Mouse (Mus musculus): ENCODE data around the gene Ms4a13. TPM values are rescaled to one million over a fixed set of nuclear protein-coding genes. Genes with fewer than 3 reads are reported as not detected.
"Not testable (repeated sequence)": the region's sequence is repeated elsewhere in the genome, so short reads cannot be mapped to it uniquely, and the experiment has no call there.

Ms4a13 gene
- polyA plus RNA-seq, 1 experiment from 2014 or later = not detected

- Histone ChIP-seq H3K4me1 (no peaks in the 10 kb centered on the region), H3K9me3 (no peaks in the 10 kb centered on the region), H3K9ac (replicated peaks) (no peak overlapping the region), H3K27ac (replicated peaks) (no peak overlapping the region), H3K4me2 (replicated peaks) (no peak overlapping the region), H3K4me3 (no peak overlapping the region), H3K27me3 (no peaks in the 10 kb centered on the region), H3K36me3 (no peaks in the 10 kb centered on the region)
- WGBS = 87% methylated on average over 2 of the region's 2 CpGs
- no peak for ATAC-seq (replicated peaks)
Measured at GRCm38 (mm10) chr19:11134852-11135251, 61.7 kb downstream of the Ms4a13 start.

- not testable (repeated sequence) for H3K4me1 ChIP-seq; ATAC-seq (replicated peaks); H3K4me2 ChIP-seq (replicated peaks); H3K9ac ChIP-seq (replicated peaks); H3K4me3 ChIP-seq; H3K27ac ChIP-seq (replicated peaks); H3K27me3 ChIP-seq; H3K9me3 ChIP-seq; H3K36me3 ChIP-seq
- 85% methylated on average over 8 of the region's 8 CpGs for WGBS
Measured at GRCm38 (mm10) chr19:11130776-11131175, 65.8 kb downstream of the Ms4a13 start, which contains the start of gene 1700017D01Rik. 1700017D01Rik (minus strand) TSS chr19:11130876.

- WGBS = 93% methylated on average over 1 of the region's 1 CpGs
- Histone ChIP-seq H3K27me3 (no peaks in the 10 kb centered on the region), H3K4me1 (no peaks in the 10 kb centered on the region), H3K36me3 (no peaks in the 10 kb centered on the region), H3K27ac (replicated peaks) (no peak overlapping the region), H3K9me3 (peaks cover 11% of the 10 kb centered on the region; the same call in 1 of the 2 replicates), H3K4me2 (replicated peaks) (no peak overlapping the region), H3K9ac (replicated peaks) (no peak overlapping the region), H3K4me3 (no peak overlapping the region)
- ATAC-seq (replicated peaks) = no peak
Measured at GRCm38 (mm10) chr19:11129702-11130101, 66.8 kb downstream of the Ms4a13 start.

- H3K27ac ChIP-seq (replicated peaks) = not testable (repeated sequence)
Measured at GRCm38 (mm10) chr19:11121016-11121420, 75.5 kb downstream of the Ms4a13 start.

More at GRCm38 (mm10) chr19:11121016-11121420, 75.5 kb downstream of the Ms4a13 start:
- WGBS = under 1% methylated on average over 15 of the region's 38 CpGs
- not testable (repeated sequence) for H3K9me3 ChIP-seq, H3K27me3 ChIP-seq, H3K4me1 ChIP-seq, H3K36me3 ChIP-seq
- Histone ChIP-seq H3K4me2 (replicated peaks) (peak overlapping the region; percentile 40), H3K4me3 (peak overlapping the region; percentile 39), H3K9ac (replicated peaks) (peak overlapping the region; percentile 33; the same call in 1 of the 2 replicates)
- peak; percentile 98 for ATAC-seq (replicated peaks)

Other genes with a start within 250 kb of the Ms4a13 start
- 19.2 and 19.4 TPM in 2 replicates for gene Ccdc86, start 247.5 kb downstream of the Ms4a13 start, polyA plus RNA-seq (2015; fragmentation: Nextera tagmentation; extraction: Ambion mirVana)
- gene Ms4a10, start 222.1 kb downstream of the Ms4a13 start, polyA plus RNA-seq (2015; fragmentation: Nextera tagmentation; extraction: Ambion mirVana) = not detected in 2 replicates
- 0.25 TPM in 1 of 2 replicates, not detected in the other for gene Ms4a15, start 203.5 kb downstream of the Ms4a13 start, polyA plus RNA-seq (2015; fragmentation: Nextera tagmentation; extraction: Ambion mirVana)
- gene Ms4a18, start 178.7 kb downstream of the Ms4a13 start, polyA plus RNA-seq (2015; fragmentation: Nextera tagmentation; extraction: Ambion mirVana) = not detected in 2 replicates
- gene Ms4a8a, start 115.6 kb downstream of the Ms4a13 start, polyA plus RNA-seq (2015; fragmentation: Nextera tagmentation; extraction: Ambion mirVana) = not detected in 2 replicates
- gene 1700017D01Rik, start 65.9 kb downstream of the Ms4a13 start, polyA plus RNA-seq (2015; fragmentation: Nextera tagmentation; extraction: Ambion mirVana) = not detected in 2 replicates
- not detected in 2 replicates for gene 1700025F22Rik, start 31.4 kb downstream of the Ms4a13 start, polyA plus RNA-seq (2015; fragmentation: Nextera tagmentation; extraction: Ambion mirVana)
- not detected in 2 replicates for gene Ms4a12, start 35.7 kb upstream of the Ms4a13 start, polyA plus RNA-seq (2015; fragmentation: Nextera tagmentation; extraction: Ambion mirVana)
- not detected in 2 replicates for gene Ms4a1, start 69.5 kb upstream of the Ms4a13 start, polyA plus RNA-seq (2015; fragmentation: Nextera tagmentation; extraction: Ambion mirVana)
- not detected in 2 replicates for gene Ms4a5, start 87.1 kb upstream of the Ms4a13 start, polyA plus RNA-seq (2015; fragmentation: Nextera tagmentation; extraction: Ambion mirVana)
- 0.05 TPM in 1 of 2 replicates, not detected in the other for gene Ms4a14, start 117.7 kb upstream of the Ms4a13 start, polyA plus RNA-seq (2015; fragmentation: Nextera tagmentation; extraction: Ambion mirVana)
- gene Ms4a7, start 139.4 kb upstream of the Ms4a13 start, polyA plus RNA-seq (2015; fragmentation: Nextera tagmentation; extraction: Ambion mirVana) = 2.2 TPM in 2 replicates
- 1.0 and 1.7 TPM in 2 replicates for gene Ms4a4a, start 178.8 kb upstream of the Ms4a13 start, polyA plus RNA-seq (2015; fragmentation: Nextera tagmentation; extraction: Ambion mirVana)
- gene Ms4a4c, start 208.0 kb upstream of the Ms4a13 start, polyA plus RNA-seq (2015; fragmentation: Nextera tagmentation; extraction: Ambion mirVana) = 0.19 and 0.53 TPM in 2 replicates
- not detected in 2 replicates for gene Ms4a4b, start 246.8 kb upstream of the Ms4a13 start, polyA plus RNA-seq (2015; fragmentation: Nextera tagmentation; extraction: Ambion mirVana)